Mouse (Mus musculus) megakaryocyte, embryonic 14.5 days (primary cell): ENCODE data around the gene Nrxn1.

Experiments
- FLI1 ChIP-seq: IDR thresholded peaks from 2 replicates; pipeline ENCODE4 v1.6.1; 2012; ENCODE audit warnings: low read length, inconsistent platforms, mixed read lengths
- GATA1 ChIP-seq: IDR thresholded peaks from 3 replicates; pipeline ENCODE4 v1.6.1; 2012; ENCODE audit warnings: mixed read lengths, low read length, inconsistent platforms, borderline replicate concordance

GRCm38 (mm10) chr17:90654506-90654905, 438.4 kb downstream of the Nrxn1 start:
- no peak for TF ChIP-seq GATA1
- no peak for TF ChIP-seq FLI1
